Mouse (Mus musculus): Measurements from ENCODE around the gene Bglap2.
A peak's percentile ranks its signal among the peaks of the same experiment; 100 is the strongest.

Bglap2 gene

GRCm38 (mm10) chr3:88350732-88351131 lies 27.8 kb downstream of the Bglap2 start:
- no peak for DNase-seq (ENCODE audit: inconsistent ontology term)

DNA sequence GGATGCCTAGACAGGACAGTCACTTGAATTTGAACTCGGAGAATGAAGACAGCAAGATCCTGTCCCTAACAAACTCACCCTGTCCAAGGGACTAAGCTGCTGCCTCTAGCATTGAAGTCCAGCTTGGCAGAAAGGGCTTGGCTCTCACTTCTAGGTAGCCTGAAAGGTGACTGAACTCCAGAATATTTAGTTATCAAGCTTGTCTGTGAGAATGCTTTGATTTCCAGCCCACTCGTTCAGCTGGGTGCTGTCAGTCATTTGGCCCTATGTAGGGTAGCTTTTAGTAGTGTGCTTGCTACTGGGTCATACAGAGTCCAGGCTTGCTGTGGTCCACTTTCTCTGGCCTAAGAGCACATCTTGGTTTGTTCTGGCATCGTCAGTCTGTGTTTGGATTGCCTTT lies 39.5 kb downstream of the Bglap2 start:
- DNase-seq (ENCODE audit: inconsistent ontology term) = no peak

- DNase-seq (ENCODE audit: inconsistent ontology term) = no peak
Observed at GRCm38 (mm10) chr3:88338316-88338715, 40.2 kb downstream of the Bglap2 start.

GRCm38 (mm10) chr3:88337367-88338020 lies 41.0 kb downstream of the Bglap2 start:
- peak; percentile 16 for DNase-seq (ENCODE audit: inconsistent ontology term)

- peak; percentile 96 for DNase-seq (ENCODE audit: inconsistent ontology term)
Observed at GRCm38 (mm10) chr3:88336058-88337013, 42.2 kb downstream of the Bglap2 start, which contains the start of the genes Tmem79 and Smg5. Gene Tmem79 (minus strand): TSS chr3:88336148. Gene Smg5 (plus strand): TSS chr3:88336260.

GRCm38 (mm10) chr3:88335436-88336053 lies 43.0 kb downstream of the Bglap2 start:
- no peak for DNase-seq (ENCODE audit: inconsistent ontology term)

- DNase-seq (ENCODE audit: inconsistent ontology term) = no peak
Observed at GRCm38 (mm10) chr3:88334902-88335435, 43.5 kb downstream of the Bglap2 start.

- DNase-seq (ENCODE audit: inconsistent ontology term) = no peak
Observed at GRCm38 (mm10) chr3:88334029-88334658, 44.4 kb downstream of the Bglap2 start.

- DNase-seq (ENCODE audit: inconsistent ontology term) = no peak
Observed at GRCm38 (mm10) chr3:88331282-88331681, 47.2 kb downstream of the Bglap2 start.

DNA sequence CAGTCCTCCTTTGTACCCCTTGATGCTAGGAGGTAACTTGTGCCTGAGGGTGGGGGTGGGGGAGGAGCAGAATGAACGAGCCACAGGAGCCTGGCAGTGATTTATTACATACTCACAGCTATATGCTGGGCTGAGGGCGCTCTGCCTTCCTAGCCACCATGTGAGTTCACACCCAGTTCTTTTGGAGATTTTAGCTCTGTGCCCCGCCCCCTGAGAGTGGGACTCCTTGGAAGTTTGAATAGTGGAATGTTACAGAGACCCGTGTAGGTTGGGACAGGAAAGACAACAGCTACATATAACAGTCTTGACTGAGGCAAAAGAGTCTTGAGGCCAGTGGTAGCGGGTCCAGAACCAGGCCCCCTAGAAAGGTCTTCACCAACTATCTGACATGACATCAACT lies 49.5 kb downstream of the Bglap2 start:
- DNase-seq (ENCODE audit: inconsistent ontology term) = no peak
